Mouse (Mus musculus): ENCODE data around the gene Gm20458.

DNA sequence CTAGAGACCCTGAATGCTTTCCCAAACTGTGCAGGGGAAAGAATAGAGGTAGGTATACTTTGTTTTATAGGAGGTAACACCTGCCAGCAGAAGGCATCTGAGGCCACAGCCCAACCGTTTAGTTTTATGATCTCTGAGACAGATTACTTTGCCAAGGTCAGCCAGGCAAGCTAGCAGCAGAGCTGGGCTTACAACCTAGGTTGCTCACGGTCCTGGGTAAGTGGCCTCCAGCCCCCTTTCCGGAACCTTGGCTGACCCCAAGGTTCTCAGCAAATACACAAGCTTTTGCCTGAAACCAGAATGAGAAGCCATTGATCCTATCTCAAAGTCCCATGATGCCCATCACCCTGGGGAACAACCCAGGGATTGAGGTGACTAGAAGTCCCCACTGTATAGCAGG lies 26.1 kb upstream of the Gm20458 start:
- TF ChIP-seq CTCF (IDR thresholded peaks at IDR 0.05; ENCODE audit: low read depth, low read length): no peak
- TF ChIP-seq POLR2A (IDR thresholded peaks at IDR 0.05; ENCODE audit: extremely low read depth, insufficient read depth, low read length): no peak
